Mouse (Mus musculus) cortical plate, adult 2 months (tissue): ENCODE data around the gene Shank1.

ENCODE experiments used
- CTCF ChIP-seq: fragments of 200-500 bp; IDR thresholded peaks from 2 replicates; pipeline ENCODE4 v1.5.1; 2011; ENCODE audit warnings: mild to moderate bottlenecking, control low read depth, low read length; ENCODE audit not compliant: insufficient read depth; ENCODE audit errors: extremely low read depth
- POLR2A ChIP-seq: fragments of 200-500 bp; IDR thresholded peaks from 2 replicates; pipeline ENCODE4 v1.6.1; 2011; ENCODE audit warnings: mild to moderate bottlenecking, low read length, control low read depth; ENCODE audit not compliant: insufficient read depth; ENCODE audit errors: extremely low read depth

GRCm38 (mm10) chr7:44271309-44271708 lies 38.7 kb upstream of the Shank1 start:
- TF ChIP-seq CTCF (no peak), POLR2A (no peak)
